Mouse (Mus musculus): ENCODE results near the gene Ccin.

The Ccin gene

DNA sequence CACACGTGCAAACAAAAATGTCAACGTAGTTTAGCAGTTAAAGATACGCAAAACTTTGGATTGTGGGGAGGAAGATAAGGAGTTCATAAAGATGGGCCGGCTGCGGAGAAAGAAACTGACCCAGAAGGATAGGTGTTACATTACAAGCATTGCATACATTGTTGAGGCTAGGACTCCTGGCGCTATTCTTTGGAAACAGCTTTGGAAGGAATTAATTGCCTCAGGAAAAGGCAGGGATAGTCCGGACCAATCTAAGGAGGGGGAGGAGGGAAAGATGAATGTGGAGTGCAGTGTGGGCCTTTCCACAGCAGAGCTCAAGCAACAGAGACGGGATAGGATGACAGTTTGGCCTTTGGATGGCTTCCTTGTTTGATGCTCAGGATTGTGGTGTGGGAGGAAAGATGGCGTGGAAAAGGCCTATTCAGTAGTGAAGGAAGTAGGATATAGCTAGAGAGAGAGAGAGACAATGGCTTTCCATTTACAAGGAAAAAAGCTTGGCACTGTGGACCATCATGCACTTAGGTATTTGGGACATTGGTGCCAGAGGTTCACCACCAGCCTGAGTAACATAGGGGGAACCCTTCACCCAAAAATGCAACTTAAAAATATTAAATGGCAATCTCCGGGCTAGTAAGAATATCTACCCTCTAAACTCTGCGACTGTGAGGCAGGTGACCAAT, 30.2 kb downstream of the Ccin start:
- no peak for DNase-seq (ENCODE audit: low read depth)

DNA sequence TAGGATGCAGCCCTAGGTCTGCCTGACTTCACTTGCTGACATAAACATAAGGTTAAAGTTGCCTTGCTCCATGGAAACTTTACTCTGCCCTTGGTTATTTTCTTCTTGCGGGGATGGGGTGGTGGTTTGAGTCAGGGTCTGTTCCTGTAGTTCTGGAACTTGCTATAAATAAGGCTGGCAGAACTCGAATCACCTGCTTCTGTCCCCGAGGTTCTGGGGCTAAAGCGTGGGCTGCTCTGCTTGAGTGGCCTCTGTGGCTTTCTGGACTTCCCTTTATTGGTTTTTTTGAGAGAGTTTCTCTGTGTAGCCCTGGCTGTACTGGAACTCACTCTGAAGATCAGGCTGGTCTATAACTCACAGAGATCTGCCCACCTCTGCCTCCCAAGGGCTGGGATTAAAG, 32.8 kb downstream of the Ccin start:
- DNase-seq (ENCODE audit: low read depth), result peak; percentile 28

DNA sequence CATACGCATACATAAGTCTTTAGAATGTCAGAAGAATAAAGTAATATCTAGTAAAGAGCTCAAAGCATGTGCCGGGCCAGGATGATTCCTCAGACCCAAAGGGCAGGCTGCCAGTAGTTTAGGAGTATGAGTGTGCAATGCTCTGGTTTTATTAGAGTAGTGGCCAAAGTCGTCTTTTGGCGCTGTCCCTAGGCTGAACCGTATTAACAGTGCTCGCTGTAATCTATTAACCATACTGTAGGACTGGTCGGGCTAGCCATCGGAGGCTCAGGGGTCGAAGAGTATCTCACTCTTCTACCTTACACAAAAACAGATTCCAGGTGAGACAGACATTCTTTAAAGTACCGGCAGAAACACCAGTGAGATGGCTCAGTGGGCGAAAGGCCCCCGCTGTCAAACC, 33.5 kb downstream of the Ccin start:
- no peak for DNase-seq (ENCODE audit: low read depth)

DNA sequence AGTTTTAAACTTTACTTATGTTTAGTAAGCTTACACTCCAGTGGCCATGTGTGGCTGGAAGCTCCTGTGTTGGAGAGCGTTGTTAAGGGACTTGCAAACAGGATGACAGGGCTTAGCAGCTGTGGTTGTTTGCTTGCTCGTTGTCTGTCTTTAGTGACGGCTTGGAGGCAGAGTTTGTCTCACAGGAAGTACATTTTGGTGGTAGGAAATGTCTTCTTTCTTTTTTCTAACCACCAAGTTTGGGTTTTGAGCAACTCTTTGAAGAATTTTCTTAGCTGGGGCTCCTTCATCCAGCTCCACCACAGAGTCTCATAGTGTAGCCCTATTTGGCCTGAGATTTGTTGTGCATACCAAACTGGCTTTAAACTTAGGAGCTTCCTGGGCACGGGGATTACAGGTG, 39.0 kb downstream of the Ccin start:
- peak; percentile 37 for DNase-seq (ENCODE audit: low read depth)

DNA sequence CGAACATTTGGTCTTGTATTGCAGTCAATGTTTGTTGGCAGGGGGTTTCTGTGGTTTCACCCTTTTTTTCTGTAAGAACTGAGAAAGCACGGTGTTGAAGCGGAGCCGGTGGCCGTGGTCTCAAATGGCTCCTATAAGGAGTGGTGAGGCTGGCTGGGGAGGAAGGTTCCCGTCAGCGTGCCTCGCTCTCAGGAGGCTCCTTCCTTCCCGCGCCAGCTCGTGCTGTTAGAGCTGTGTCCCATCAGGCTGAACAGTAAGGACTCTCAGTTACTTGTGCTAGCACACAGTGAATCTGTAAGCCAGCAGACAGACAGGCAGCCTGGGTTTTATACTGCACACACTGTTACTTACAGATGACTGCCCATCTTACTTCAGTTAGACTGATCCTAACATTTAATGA, 39.5 kb downstream of the Ccin start:
- no peak for DNase-seq (ENCODE audit: low read depth)

DNA sequence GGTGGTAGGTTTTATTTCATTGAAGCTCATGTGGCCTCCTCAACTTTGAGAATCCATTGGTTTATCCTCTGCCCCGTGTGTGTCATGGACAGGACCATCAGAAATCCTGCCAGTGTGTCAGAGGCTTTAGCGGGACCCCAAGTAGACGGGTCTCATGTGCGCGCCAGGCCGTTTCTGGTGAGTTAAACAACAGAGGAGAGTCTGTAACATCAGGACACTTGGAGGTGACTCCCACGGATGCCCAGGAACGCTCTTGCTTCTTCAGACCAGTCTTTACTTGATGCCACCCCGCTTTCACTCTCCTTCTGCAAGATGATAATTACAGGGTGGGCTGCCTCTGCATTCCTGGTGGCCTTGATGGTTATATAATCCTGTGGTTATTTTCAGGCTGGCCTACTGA, 40.4 kb downstream of the Ccin start:
- DNase-seq (ENCODE audit: low read depth), result no peak

DNA sequence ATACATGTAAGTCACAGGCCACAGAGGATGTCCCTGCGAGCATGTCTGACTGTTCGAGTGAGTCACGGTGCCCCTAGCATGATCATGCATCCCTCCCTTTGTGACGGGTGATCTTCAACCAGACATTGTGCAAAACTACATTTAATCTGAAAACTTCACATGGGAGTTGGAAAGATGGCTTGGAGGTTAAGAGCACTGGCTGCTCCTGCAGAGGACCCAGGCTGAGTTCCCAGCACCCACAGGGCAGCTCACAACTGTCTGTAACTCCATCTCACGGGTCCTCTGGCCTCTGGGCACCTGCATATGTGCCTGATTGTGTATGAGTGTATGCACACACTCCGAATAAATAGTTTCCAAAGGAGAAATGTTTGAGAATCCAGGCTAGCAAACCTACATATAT, 41.0 kb downstream of the Ccin start:
- DNase-seq (ENCODE audit: low read depth), result no peak

DNA sequence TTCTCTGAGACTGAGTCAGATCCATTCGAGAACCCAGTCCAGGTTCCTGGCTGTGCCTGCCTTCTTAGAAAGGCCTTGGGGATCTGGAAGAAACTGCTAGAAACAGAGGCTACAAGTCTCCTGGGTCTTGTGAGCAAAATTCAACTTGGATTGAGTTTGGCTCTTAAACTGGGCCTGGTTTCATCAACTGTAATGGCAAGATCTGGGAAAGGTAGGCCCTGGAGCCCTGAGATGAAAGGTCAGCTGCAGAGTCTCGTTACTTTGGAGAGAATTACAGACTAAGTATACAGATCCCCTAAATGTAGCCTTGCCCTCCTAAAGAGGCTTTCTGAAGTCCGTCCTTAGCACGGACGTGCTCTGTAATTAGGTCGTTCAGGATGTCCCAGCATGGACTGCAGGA, 42.3 kb downstream of the Ccin start:
- DNase-seq (ENCODE audit: low read depth), result no peak

DNA sequence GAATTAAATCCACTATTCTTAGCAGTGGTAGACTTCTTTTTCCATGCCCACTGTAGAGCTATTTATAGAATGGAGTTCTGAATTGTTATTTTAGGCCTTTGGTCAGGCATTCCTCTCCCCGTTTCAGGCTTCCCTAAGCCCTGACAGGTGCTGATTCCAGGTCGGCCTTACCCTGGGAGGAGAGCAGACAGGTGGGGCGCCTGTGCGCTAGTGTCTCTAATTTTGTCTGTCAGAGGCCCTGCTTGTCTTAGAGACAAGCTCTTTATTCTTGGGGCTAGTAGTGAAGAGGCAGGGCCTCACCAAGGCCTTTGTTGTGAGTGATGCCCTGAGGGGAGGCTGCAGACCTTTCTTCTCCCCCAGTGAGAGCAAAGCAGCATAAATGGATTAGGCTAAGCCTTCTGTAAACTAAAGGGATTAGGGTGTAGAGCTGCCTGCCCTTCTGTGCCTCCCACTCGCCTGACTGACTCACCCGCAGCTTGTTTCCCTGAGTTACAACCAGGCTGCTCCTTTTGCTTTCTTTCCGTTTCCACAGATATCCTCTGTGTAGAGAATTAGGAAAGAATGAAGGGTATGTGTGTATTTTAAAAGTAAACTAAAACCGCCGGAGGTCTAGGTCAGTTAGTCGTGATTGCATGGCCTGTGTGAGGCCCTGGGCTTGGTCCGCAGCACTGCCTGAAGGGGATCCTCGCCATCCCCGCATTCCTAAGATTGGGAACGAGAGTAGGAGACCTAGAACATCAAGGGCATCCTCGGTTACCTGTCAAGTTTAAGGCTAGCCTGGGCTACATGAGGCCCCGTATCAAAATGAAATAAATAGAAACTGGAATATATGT, 45.2 kb downstream of the Ccin start:
- no peak for DNase-seq (ENCODE audit: low read depth)

DNA sequence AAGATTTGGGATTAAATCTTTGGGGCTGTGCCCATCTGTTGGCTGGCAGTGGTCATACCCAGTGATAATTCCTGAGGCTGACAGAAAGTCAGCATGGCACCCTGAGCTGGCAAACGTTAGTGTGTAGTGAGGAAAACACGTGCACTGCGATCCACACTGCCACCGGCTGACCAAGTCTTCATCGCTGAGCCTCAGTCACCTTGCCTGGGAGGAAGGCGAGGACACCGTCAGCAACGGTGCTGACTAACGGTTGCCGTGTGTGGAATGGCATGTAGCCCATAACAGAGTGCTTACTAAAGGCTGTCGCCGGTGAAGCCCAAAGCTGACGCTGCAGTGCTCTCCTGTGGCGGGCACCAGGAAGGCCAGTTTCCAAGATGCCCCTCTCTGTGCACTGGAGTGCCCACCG, 46.4 kb downstream of the Ccin start:
- no peak for DNase-seq (ENCODE audit: low read depth)

DNA sequence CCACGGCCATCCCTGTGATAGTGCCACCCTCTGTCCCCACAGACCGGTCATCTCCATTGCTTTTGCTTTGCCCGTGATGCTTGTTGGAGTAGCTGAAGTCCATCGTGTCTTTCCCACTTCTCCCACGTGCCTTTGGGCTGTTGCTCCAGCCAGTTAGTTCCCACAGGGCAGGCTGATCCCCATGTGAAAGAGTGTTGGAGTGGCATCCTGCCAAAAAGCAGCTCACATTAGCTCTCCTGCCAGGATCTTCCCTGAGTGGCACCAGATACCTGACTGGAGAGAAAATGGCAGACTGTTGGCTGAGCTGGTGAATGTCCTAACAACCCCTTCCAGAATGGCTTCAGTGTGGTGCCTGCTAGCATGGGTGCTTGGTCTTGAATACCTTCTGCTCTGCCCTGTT, 48.2 kb downstream of the Ccin start:
- no peak for DNase-seq (ENCODE audit: low read depth)
